Mouse (Mus musculus) CD8-positive naive resting alpha-beta T cell, adult 2 months (primary cell): ENCODE measurements around the gene Ccnl1.

Experiments used
- DNase-seq, 2 experiments: peaks; one replicate each; pipeline ENCODE4 v3.0.0; 2022; ENCODE audit warnings: low read depth in 2 of 2, low spot score in 2 of 2

Ccnl1 gene

DNA sequence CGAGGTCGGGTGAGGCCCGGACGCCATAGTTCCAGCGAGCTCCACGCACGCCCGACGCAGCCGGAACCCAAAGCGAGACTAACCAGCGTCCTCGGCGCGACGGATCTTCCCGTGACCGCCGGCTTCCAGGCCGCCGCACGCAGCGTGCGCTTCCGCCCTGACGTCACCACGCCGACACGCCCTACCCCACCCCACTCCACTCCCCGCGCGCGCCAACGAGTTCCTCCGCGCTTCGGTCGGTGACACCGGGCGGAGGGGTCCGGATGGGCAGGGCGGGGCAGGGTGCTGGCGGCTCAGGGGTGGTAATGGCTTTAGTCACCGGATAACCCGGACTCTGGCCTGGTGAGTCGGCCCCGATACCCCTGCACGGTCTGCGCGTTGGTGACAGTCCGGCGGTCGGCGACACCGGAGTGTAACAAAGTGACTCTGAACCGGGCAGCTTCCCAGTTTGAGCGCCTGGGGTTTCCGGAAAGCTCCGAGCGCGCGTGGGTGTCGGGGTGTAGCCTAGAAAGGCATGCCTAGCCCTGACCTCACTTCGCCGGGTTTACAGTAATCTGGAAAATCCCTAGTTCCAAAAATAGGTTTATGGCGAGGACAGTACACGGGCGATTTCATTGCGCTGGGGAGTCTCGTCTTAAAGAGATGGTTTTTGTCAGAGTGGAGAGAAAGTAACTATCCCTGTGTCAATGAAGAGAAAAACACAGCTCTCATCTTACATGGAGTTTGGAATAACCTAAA is at the start of gene Ccnl1:
Ccnl1 (minus strand) TSS at position 148 of the 738 bp plus-strand sequence.
- peak; percentile 95 to 96 for DNase-seq

DNA sequence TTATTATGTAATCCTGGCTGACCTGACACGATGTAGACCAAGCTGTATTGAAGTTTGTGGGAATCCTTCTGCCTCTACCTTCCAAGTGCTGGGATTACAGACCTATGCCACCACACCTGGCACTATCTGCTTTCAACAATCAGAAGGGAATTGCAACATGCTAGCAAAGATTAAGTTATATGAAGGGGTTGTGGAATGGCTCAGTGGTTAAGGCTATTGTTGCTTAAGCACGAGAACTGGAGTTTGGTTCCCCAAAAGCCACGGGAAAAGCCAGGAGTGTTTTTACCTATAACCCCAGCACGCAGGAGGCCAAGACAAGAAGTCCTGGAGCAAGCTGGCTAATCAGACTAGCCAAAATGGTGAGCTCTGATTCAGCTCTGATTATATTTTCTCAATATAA is 46.9 kb upstream of the Ccnl1 start:
- DNase-seq, result no peak

DNA sequence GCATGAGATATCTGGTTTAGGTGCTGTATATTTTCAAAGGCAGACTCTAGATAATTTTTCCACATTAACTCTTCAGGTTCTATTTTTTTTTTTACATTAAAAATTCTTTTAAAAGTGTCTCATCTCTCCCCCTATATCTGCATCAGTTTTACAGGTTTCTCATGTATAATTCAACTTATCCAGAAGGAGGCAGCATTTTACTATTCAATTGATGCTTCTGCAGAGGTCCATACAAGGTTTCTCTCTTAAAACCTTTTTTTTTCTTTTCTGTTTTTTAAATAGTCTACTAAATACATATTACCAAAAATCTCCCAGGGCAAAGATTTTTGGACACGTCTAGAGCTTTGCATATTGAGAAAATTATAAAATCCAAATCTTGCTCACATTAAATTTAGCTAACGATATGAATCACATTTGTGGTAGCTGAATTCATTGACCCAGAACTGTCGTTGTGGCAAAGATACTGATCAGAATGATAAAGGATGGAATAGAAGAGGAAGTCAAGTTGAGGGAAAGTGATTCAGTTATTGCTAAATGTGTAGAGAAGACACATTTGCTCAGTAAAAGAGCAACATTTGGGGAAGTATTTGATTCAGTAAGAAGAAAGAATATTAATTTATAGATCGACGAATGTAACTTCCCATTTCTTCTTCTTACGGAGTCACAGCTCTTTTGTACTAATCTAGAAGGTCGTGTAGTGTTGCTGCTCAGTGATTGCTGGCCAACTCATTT is 46.3 kb upstream of the Ccnl1 start:
- no peak for DNase-seq

DNA sequence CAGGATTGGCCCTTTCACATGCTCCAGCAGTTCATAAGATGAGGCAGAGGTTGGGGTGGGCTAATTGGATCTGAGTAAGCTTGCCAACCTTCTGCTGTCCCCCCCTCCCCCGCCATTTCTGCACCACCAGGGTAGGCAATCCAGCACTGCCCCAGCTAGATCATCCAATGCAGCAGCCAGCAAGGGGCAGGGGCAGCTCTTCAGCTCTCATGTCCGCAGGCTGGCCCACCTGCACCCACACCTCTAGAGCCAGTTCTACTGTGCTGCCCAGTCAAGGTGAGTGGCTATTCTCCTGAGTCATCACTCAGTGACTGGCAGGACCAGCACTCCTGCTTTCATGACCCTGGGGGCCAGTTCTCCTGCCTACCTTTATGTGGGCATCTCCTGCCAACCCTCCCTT is 42.4 kb upstream of the Ccnl1 start:
- no peak for DNase-seq

DNA sequence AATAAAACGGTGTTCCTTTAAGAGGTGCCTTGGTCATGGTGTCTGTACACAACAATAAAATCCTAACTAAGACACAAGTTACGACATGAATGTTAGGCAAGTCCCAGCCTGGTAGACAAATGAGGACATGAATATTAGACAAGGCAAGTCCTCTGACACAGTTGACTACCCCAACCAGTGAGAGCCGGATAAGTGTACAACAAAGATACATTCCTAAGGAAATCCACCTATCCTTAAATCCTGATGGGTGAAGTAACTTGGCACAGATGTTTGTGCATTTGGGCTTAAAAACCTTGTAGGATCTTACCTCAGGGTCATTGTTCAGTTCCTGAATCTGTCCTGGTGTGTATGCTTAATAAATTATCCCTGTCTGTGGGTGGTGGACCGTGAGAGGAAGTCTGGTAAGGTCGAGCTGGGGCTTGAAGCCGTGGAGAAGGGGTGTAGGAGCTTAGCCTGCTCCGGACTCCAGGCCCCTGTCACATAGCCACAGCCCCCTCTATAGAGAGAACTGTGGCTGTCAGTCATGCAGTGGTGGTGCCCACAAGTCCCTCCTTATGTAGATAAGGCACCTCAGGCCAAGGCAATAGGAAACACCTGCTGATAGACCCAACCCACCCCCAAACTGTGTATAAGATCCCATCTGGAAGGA is 39.4 kb upstream of the Ccnl1 start:
- DNase-seq, result no peak

DNA sequence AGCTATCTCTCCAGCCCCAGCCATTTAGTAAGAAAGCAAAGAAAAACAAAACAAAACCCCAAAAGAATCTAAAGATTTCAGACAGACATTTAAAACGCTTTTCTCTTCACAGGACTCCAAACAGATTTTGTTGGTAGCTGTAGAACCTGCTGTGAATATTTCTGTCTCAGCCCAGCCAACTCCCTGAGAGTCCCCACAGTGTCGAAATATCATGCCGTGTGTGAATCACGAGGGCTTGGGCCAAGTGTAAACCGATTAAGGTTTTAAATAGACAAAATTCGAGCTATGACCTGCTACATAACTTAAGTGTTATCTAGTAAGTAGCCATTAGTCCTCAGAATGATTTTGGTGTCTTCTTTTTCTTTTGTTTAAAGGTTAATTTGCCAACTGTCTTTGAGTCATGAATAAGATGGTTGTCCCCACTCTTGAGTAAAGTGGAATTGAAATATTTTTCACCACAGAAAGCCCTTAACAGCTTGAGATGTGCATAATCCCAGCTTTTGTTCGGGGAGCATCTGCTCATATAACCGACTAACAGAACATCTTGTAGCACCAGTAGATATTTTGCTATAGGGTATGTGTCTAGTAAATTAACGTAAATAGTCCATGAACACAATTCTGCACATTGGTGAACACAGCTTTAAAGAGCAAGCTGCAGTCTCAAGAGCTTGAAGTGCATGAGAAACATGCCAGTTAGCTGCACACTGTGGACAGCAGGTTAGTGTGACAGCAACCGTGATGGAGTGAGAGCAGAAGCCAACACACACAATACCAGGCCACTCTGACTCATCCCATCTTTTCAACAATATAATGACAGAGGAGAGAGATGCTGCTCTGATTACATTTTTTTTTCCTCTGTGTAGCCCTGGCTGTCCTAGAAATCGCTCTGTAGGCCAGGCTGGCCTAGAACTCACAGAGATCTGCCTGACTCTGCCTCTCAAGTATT is 34.6 kb upstream of the Ccnl1 start:
- DNase-seq, result no peak

DNA sequence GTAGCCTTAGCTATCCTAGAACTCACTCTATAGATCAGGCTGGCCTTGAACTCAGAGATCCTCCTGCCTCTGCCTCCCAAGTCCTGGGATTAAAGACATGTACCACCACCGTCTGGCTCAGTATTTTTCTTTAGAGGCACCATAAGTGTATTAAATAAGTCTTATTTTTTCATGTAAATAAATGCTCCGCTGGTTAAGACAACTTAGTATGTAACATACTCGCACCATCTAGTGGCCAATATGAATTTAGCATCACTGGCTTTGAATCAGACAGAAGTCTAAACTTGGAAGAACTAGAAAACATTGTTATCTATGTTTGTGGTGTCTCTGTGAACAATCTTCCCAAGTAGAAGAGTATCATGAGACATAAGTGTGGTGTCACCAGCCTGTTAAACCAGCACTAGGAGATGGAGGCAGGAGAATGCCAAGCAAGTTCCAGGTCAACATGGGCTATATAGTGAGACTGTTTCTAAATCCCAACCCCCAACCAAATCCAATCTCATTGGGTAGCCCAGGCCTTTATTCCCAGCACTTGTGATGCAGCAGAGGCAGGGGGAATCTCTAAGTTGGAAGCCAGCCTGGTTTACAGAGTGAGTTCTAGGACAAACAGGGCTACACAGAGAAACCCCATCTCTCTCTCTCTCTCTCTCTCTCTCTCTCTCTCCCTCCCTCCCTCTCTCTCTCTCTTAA is 33.1 kb upstream of the Ccnl1 start:
- DNase-seq, result peak; percentile 25 to 49

DNA sequence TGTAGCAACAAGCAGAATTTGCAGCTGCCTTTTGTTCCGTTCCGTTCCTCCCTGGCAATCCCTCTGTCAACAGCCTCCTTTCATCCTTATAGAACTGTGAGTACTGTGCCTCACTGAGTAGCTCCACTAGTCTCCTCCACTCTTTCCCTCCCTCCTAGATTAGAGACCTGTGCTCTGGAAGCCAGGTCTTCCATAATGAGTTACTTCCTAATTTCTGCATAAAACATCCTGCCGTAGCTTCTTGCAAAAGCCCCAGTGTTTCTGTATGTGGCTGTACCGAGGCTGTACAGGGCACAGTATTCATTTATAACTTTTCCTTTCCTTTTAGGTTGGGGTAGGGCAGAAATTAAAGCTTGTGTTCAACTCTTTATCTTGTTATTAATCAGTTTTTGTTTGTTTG is 32.5 kb upstream of the Ccnl1 start:
- DNase-seq, result no peak

DNA sequence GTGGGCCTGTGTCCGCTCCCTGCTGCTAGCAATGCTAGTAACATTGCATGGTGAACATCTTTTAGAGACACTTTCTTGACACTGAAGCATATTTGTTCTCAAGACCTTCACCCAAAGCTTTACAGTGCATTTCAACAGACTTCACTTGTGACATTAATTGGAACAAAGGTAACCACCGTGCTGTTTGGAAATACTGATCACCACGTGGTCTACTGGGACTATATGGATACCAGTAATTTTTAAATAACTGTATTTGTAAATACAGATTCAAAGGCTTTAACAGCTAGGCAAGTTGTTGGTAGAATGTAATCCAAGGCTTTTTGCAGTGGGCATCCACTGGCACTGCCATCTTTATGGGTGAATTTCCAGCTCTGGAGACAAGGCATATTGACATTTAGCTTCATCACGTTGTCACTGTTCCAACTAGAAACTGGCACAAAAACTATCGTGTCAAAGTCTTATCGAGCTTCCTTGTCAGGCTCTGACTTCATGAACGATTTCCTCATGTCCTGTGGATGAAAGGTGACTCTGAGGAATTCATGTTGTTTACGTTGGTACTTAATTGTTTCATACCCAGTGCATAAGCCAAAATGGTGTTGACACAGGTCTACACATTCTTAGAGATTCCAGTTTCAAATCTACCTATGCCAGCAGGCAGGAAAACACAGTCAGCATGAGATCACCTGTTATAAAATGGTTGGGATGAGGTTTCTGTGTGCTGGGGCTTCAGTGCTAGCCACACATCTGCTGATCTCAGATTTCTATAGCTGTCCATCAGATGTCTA is 30.9 kb upstream of the Ccnl1 start:
- DNase-seq, result no peak

DNA sequence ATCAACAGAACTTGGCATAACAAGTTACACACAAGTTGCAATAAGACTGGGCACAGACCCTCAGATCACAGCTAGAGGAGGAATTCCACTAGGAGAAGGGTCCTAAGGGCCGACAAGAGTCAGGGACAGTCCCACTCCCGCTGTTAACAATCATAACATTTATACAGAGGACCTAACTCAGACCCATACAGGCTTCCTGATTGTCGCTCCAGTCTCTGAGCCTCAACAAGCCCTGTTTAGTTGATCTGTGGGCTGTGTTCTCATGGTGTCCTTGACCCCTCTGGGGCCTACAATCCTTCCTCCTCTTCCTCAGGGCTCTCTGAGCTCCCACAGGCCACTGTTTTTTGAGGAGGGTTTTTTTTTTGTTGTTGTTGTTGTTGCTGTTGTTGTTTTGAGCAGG is 18.2 kb upstream of the Ccnl1 start:
- no peak for DNase-seq

DNA sequence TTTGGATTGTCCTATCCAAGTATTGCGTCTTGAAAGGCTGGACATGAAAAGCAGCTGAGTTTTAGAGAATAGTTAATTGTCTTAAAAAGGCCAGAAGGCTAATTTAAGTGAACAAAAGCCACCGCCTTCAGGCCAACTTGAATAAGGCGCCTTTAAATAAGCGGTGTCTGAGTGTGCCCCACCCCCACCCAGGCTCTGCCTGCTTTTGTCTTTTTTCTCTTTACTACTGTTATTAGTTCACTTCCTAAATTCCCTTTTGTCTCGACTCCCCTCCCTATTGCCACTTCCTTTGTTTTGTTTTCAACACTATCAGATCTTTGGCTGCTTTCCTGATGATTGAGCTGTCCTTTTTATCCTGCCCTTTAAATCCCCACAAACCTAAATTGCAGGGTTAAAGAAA is 17.3 kb upstream of the Ccnl1 start:
- peak in 1 of 2 experiments; percentile 19 for DNase-seq

DNA sequence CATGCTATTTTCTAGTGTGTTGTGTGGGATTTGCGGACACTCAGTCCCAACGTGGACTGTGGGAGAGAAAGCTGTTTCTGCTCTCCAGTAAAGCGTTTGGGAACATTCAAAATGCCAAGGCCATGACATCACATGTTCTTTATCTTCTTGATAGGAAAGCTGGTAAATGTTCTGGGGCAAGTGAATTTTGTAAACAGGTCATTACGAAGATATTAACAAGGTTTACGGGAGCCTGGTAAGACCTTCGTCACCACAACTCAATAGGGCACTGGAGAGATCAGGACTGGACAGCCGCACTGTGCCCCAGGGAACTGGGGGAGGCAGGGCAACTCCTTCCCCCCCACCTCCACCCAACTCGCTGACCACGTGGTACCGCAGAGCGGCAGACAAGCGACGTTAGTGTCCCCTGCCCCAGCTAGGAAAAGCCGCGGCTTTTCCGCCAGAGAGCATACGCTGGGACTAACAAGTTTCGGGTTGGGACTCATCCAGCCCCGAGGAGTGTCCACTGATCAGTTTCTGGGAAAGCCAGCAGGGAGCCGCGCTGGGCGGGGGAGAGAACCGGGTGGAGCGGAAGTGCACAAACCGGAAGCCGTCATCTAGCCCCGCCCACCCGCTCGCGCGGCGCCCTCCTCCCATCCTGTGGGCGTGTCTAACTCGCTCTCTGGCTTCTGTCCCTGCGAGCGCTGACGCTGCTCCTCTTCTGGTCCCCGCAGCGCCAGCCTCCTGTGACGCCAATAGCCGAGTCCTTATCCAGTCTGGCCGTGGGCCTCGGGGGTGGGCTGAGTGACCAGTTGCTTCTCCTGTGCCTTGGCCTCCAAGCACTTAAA is 16.4 kb upstream of the Ccnl1 start:
- DNase-seq, result peak; percentile 93 to 97

DNA sequence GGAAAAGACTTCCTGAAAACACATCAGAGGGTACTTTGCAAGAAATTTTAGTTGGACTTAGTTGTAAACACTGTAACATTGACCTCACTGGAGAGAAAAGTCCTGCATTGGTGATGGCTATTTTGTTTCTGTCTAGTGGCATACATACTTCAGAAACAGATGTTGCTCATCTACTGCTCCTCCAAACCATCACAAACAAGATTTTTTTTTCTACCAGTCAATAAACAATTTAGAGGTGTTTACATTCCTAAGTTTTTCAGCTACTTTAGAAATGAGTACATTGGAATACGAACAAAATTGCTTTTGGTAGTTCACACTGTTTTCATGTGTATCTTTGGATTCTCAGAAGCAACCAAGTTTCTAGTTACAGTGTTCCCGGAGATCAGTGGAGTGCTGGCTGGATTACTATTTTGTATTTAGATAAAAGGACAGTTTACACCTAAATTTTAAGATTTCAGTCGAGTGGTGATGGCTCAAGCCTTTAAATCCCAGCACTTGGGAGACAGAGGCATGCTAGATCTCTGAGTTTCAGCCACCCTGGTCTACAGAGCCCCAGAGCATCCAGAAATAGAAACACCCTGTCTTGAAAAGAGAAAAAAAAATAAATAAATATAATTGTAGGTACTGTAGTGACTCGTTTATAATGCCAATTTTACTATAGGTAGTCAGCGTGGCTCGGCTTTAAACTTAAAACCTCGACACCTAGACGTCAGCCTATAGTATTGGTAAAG is 15.6 kb upstream of the Ccnl1 start:
- no peak for DNase-seq

DNA sequence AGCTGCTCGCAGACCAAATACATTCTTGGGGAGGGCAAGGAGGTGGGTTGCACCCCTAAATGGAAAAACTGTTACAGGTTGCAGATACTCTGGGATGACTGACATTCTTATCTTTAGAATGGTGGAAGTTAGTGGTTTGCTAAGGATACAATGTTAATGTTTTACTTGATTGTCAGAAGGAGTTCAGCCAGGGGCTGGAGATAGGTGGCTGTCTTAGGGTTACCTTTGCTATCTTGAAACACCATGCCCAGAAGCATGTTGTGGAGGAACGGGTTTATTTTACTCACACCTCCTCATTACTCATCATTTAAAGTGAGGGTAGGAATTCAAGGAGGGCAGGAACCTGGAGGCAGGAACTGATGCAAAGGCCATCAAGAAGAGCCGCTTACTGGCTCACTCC is 11.1 kb upstream of the Ccnl1 start:
- no peak for DNase-seq

DNA sequence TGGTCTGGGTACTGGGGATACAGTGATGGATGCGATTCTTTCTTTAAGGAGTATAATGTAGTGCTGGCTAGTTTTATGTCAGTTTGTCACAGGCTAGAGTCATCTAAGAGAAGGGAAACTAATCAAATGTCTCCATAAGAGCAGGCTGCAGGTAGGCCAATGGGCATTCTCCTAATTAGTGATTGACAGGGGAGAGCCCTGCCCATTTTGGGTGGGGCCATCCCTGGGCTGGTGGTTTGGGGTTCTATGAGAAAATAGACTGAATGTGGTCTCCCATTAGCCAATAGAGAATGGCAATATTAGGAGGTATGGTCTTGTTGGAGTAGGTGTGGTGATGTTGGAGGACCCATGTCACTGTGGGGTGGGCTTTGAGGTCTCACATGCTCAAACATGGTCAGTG is 8.3 kb upstream of the Ccnl1 start:
- DNase-seq, result no peak

DNA sequence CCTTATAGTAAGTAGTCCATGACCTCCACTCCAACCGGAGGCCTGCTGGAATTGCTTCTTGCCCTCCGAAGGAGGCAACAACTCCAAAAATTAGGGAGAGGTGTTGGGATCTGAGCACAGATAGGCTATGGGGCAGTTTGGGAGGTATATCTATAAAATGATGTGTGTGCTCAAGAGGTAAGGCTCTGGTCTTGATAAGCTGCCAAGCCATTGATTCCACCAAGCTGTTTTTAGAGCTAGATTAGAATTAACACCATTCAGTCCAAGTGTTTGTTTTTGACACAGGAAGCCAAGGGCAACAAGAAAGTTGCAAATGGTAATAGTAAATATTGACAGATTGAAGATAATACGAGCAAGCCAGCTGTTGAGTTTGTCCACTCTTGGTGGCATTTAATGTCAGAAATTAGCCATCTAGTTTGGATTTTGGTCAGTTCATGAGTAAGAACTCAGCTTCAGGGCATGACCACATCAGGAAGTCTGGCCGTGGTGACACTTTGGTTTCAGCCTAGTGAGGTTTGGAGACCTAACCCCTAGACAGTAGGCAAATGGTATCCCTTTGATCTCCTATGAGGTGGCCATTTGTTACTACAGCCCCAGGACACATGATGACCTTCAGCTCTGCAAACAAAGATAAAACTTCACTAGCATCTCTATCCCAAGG is 4.4 kb upstream of the Ccnl1 start:
- DNase-seq, result no peak

DNA sequence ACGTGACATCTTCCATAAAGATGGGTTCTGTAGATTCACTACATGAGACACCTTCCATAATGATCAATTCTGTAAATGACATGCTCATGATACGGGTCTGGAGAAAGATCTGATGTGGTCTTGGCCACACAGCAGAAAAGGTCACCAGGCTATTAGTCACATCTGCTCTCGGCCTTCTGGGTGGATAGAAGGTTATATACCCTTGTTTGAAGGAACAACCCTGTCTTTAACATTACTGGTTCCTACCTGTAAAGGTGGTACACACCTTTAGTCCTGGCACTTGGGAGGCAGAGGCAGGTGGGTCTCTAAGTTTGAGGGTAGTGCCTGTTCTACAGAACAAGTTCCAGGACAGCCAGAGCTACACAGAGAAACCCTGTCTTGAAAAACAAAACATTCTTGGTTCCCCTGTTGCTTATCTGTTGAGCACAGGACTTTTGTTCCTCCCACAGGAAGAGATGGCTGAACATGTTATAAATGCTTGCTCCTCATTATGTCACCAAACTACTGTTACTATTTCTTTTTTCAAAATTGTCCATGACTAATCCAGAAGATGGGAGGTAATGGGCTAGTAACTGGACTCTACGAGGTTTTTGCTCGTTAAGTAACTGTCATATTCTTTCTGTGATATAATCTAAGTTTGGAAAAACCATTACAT is 2.4 kb upstream of the Ccnl1 start:
- no peak for DNase-seq
